Mouse (Mus musculus) activated CD4-positive, CD25-positive, alpha-beta regulatory T cell, adult 9 weeks (primary cell): ENCODE data around the gene Sirt6. TPM values are rescaled to one million over a fixed set of nuclear protein-coding genes. Genes with fewer than 3 reads are reported as not detected.

Experiments
- polyA plus RNA-seq: library from polyadenylated mRNA; unstranded; fragments of 100-300 nt; shearing (Covaris generic); gene quantifications from one replicate; pipeline ENCODE4 v1.2.1, GENCODE M21; 2017

Gene Sirt6
- 23.6 TPM for polyA plus RNA-seq

GRCm38 (mm10) chr10:81626994-81627835 is at the start of gene Sirt6:
Sirt6 (minus strand) TSS chr10:81627797.

GRCm38 (mm10) chr10:81648803-81649775 is 21.5 kb upstream of the Sirt6 start, which contains the start of gene Gm10778:
Gm10778 (plus strand) TSS chr10:81649059.

DNA sequence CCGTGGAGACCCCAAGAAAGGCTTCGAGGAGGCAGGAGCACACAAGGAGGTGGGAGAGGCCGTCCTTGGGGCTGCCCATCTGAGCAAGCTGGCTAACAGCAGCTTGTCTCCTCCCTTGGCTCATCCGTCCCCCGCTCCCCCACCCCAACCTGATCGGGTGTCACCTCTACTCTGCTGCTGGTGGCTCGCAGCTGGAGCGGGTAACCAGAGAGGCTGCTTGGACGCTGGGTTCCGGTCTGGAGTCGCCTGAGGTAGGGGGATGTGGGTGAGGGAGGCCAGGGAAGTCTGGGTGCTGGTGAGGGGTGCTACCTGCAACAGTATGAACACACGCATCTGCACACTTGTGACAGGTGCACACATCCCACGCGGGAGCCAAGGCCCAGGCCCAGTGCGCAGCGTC is 793 bp upstream of the Sirt6 start, which contains the start of gene Ankrd24:
Gene Ankrd24, plus strand, starts transcription at position 151 of the 400 bp plus-strand sequence.

GRCm38 (mm10) chr10:81605974-81606751 is 21.4 kb downstream of the Sirt6 start, which contains the start of gene BC025920:
BC025920 (plus strand) TSS chr10:81606270.

DNA sequence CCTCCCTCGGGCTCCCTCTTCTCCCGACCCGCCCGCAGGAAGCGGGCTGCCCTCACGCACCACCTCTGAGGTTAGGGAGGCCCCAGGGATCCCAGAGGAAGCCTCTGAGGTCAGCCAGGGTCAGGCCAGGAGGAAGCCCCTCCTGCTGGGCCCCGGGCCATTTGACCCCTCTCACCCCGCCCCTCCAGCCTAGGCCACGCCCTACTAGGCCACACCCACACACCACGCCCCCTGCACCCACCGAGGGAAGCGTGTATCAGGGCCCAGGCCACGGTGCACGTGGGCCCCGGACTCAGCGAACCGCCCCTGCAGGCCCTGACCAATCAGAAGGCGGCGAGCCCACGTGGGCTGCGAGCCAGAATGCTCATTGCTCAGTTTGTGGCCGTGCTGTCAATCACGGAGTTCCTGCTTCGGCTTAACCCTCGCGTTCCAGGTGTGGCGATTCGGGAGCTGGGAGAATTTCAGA is 26.8 kb downstream of the Sirt6 start, which contains the start of gene Tle6:
Gene Tle6, minus strand, starts transcription at position 336 of the 466 bp plus-strand sequence.

DNA sequence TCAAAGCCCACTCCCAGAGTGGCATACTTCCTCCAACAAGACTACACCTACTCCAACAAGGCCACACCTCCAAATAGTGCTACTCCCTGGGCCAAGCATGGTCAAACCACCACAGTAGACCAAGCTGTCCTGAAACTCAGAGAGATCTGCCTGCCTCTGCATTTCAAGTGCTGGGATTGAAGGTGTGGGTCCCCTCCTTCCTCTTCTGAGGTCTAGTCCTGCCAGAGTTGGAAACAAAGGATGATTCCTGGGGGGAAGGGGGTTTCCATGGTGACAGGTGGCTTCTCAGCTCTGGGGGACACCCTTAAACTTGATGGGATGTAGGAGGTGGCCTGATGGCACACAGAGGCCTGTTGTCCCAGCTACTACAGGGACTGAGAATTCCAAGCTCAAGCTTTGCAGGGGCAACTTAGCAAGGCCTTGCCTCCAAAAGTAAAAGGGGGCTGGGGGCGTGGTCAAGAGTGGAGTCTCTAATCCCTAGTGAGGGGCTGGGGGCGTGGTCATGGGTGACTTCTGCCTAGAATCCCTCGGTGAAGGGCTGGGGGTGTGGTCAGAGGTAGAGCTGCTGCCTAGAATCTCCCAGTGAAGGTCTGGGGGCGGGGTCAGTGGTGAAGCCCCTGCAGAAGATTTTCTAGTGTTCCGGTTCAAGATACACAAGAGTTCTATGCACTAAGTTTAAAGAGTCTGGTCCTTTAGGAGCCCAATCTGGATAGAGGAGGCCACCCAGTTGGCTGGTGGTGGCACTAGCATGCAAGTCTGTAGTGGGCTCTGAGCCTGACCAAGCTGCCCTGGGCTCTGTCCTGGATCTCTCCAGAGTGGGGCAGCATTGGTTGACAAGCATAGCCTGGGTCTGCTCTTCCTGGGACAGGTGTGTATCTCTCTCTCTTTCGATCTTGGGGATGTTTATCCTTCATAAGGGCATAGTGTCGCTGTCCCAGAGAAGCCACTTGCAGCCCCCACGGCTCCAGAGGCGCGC is 53.2 kb downstream of the Sirt6 start, which contains the start of gene Tle2:
Gene Tle2, plus strand, starts transcription at position 481 of the 976 bp plus-strand sequence.

Other genes starting within 250 kb of the Sirt6 start
- gene Fzr1, start 249.3 kb downstream of the Sirt6 start, polyA plus RNA-seq: 22.3 TPM
- 40.6 TPM for gene Dohh, start 243.4 kb downstream of the Sirt6 start, polyA plus RNA-seq
- 2.3 TPM for gene Gm48551, start 243.3 kb downstream of the Sirt6 start, polyA plus RNA-seq
- 2.6 TPM for gene Gm48552, start 238.8 kb downstream of the Sirt6 start, polyA plus RNA-seq
- gene Smim24, start 234.7 kb downstream of the Sirt6 start, polyA plus RNA-seq: 13.0 TPM
- 19.9 TPM for gene Nfic, start 172.2 kb downstream of the Sirt6 start, polyA plus RNA-seq
- gene Celf5, start 145.1 kb downstream of the Sirt6 start, polyA plus RNA-seq: 0.35 TPM
- gene Ncln, start 131.4 kb downstream of the Sirt6 start, polyA plus RNA-seq: 145 TPM
- 85.6 TPM for gene S1pr4, start 127.7 kb downstream of the Sirt6 start, polyA plus RNA-seq
- gene Gna15, start 103.6 kb downstream of the Sirt6 start, polyA plus RNA-seq: 40.0 TPM
- 6.5 TPM for gene Gna11, start 82.6 kb downstream of the Sirt6 start, polyA plus RNA-seq
- 154 TPM for gene Aes, start 68.3 kb downstream of the Sirt6 start, polyA plus RNA-seq
- 2.7 TPM for gene Tle2, start 53.2 kb downstream of the Sirt6 start, polyA plus RNA-seq
- 1.1 TPM for gene Tle6, start 26.7 kb downstream of the Sirt6 start, polyA plus RNA-seq
- 2.1 TPM for gene BC025920, start 21.5 kb downstream of the Sirt6 start, polyA plus RNA-seq
- gene Ankrd24, start 743 bp upstream of the Sirt6 start, polyA plus RNA-seq: 2.4 TPM
- gene Gm10778, start 21.3 kb upstream of the Sirt6 start, polyA plus RNA-seq: 10.4 TPM
- gene Zfp433, start 77.0 kb upstream of the Sirt6 start, polyA plus RNA-seq: 21.2 TPM
- 8.8 TPM for gene Gm3055, start 143.4 kb upstream of the Sirt6 start, polyA plus RNA-seq
- gene Gm4767, start 184.4 kb upstream of the Sirt6 start, polyA plus RNA-seq: 7.4 TPM
- 11.7 TPM for gene Gm32687, start 236.1 kb upstream of the Sirt6 start, polyA plus RNA-seq